Mouse (Mus musculus) liver, embryonic 14.5 days (tissue): Measurements from ENCODE around the gene Ephb1. TPM values are rescaled to one million over a fixed set of nuclear protein-coding genes. Genes with fewer than 3 reads are reported as not detected.

ENCODE experiments used
- ATAC-seq: fragments of 200-750 bp; cut with Nextera tagmentation; 2 replicates; pipeline ENCODE4 v1.8.0; 2017; ENCODE audit warnings: moderate number of reproducible peaks, mild to moderate bottlenecking, moderate library complexity; ENCODE audit not compliant: insufficient read depth
- DNase-seq, 3 experiments: peaks; one replicate each; pipeline ENCODE4 v3.0.0-alpha.2; 2012 to 2013; ENCODE audit warnings: low read depth in 3 of 3, low spot score in 3 of 3
- H3K27ac ChIP-seq: fragments of 300-500 bp; sonication (generic); 2 replicates; pipeline ENCODE4 v1.5.1; 2014; ENCODE audit warnings: moderate library complexity, mild to moderate bottlenecking, control low read depth, inconsistent platforms
- H3K27me3 ChIP-seq: fragments of 300-500 bp; sonication (generic); 2 replicates; pipeline ENCODE4 v1.6.1; 2014; ENCODE audit warnings: mild to moderate bottlenecking, low read length, moderate library complexity; ENCODE audit not compliant: control insufficient read depth, insufficient read depth
- H3K36me3 ChIP-seq: fragments of 300-500 bp; sonication (generic); replicated peaks from 2 replicates; pipeline ENCODE4 v1.6.1; 2014; ENCODE audit warnings: low read depth; ENCODE audit not compliant: control insufficient read depth, insufficient read depth
- H3K4me1 ChIP-seq, 2 experiments: fragments of 200-500 bp in 1 of 2; fragments of 300-500 bp in 1 of 2; sonication (generic) in 1 of 2; replicated peaks; 2 replicates each; pipeline ENCODE4 v1.6.1; 2012 to 2014; ENCODE audit warnings: antibody characterized with exemption in 1 of 2, inconsistent platforms in 1 of 2, low read length in 1 of 2; ENCODE audit not compliant: control insufficient read depth in 2 of 2, insufficient read depth in 2 of 2
- H3K4me2 ChIP-seq: fragments of 300-500 bp; sonication (generic); 2 replicates; pipeline ENCODE4 v1.6.1; 2014; ENCODE audit warnings: low read depth, mild to moderate bottlenecking, control low read depth, moderate library complexity
- H3K4me3 ChIP-seq, 2 experiments: fragments of 200-500 bp in 1 of 2; fragments of 300-500 bp in 1 of 2; sonication (generic) in 1 of 2; 2 replicates each; pipeline ENCODE4 v1.5.1; 2012 to 2014; ENCODE audit warnings: low read depth in 2 of 2, low read length in 2 of 2, mild to moderate bottlenecking in 2 of 2, control low read depth in 1 of 2, inconsistent platforms in 1 of 2, moderate library complexity in 1 of 2; ENCODE audit not compliant: insufficient read depth in 1 of 2
- H3K9ac ChIP-seq: fragments of 300-500 bp; sonication (generic); replicated peaks from 2 replicates; pipeline ENCODE4 v1.6.1; 2014; ENCODE audit warnings: mild to moderate bottlenecking, control low read depth, moderate library complexity
- H3K9me3 ChIP-seq: fragments of 300-500 bp; sonication (generic); 2 replicates; pipeline ENCODE4 v1.6.1; 2016; ENCODE audit warnings: low read length, mixed read lengths; ENCODE audit not compliant: control insufficient read depth
- CTCF ChIP-seq: IDR thresholded peaks from 2 replicates; pipeline ENCODE4 v1.5.1; 2016; ENCODE audit warnings: antibody characterized with exemption, low read depth, control low read depth
- EP300 ChIP-seq: IDR thresholded peaks from 2 replicates; pipeline ENCODE4 v1.6.1; 2016; ENCODE audit warnings: antibody characterized with exemption, low read depth
- WGBS: fragments of 180-500 bp; shearing (Covaris S2); extraction: QIAGEN DNeasy Blood & Tissue Kit; methylation state at CpG from one replicate; pipeline ENCODE4 v1.1.7; 2014; ENCODE audit not compliant: insufficient replicate concordance; 5-methylcytosine and 5-hydroxymethylcytosine counted together
- polyA plus RNA-seq, 2 experiments: library from polyadenylated mRNA; depleted of rRNA in 1 of 2; stranded (reverse) in 1 of 2; unstranded in 1 of 2; fragments of >200 nt; fragmentation: Nextera tagmentation in 1 of 2; extraction: Ambion mirVana in 1 of 2; gene quantifications; 2 replicates each; pipeline versions ENCODE4 v1.2.1 to v1.2.3; 2012 to 2014

Ephb1 gene
- polyA plus RNA-seq, 2 experiments: 0.25 to 0.29 TPM

DNA sequence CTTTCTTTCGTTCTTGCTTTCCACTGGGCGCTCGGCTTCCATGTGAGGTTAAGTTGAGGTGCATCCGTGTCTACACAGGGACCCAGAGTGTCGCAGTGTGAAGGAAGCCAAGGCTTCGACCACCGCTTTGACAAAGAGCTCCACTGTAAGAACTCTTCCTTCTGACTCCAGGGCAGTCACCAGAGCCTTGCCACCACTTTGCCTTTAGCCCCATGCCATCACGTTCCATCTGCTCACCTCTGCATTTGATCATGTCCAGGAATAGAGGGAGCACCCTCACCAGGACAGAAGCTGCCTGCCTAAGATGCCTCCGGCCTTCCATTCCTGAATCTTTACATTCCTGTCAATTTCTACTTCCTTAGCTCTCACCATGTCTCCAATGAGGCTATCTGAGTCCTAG lies 11.4 kb downstream of the Ephb1 start:
- TF ChIP-seq EP300 (no peak), CTCF (no peak)
- Histone ChIP-seq H3K9ac (no peak overlapping the region), H3K4me2 (no peak overlapping the region), H3K36me3 (no peaks in the 10 kb centered on the region), H3K9me3 (no peaks in the 10 kb centered on the region), H3K27me3 (no peaks in the 10 kb centered on the region), H3K4me1 (no peaks in the 10 kb centered on the region), H3K27ac (no peak overlapping the region), H3K4me3 (no peak overlapping the region)
- WGBS: 78% methylated on average over 9 of the region's 9 CpGs
- DNase-seq (no peak), ATAC-seq (no peak)

DNA sequence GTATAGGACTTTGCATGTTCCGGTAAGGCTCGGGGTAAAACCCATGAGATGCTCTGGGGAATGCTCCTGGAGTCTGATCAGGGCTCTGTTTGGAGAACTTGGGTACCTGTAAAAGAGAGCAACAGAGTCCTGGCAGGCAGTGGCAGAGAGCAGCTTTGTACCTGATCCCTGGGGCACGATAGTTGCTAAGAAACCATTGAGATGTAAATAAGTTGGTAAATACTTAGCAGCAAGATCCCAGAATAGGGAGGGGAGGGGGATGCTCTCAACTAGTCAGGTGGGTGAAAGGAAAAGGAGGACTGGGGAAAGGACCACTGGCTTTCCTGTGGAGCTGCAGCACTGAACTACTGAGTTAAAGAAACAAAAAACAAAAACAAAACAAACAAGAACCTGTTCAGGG lies 12.5 kb downstream of the Ephb1 start:
- H3K36me3 ChIP-seq: no peaks in the 10 kb centered on the region
- TF ChIP-seq CTCF (no peak), EP300 (no peak)
- H3K4me2 ChIP-seq: no peak overlapping the region
- DNase-seq: no peak
- WGBS: 43% methylated on average over 3 of the region's 3 CpGs
- no peaks in the 10 kb centered on the region for H3K27me3 ChIP-seq
- no peak for ATAC-seq
- H3K4me3 ChIP-seq: no peak overlapping the region
- no peak overlapping the region for H3K9ac ChIP-seq
- H3K4me1 ChIP-seq: no peaks in the 10 kb centered on the region
- no peak overlapping the region for H3K27ac ChIP-seq
- H3K9me3 ChIP-seq: no peaks in the 10 kb centered on the region

DNA sequence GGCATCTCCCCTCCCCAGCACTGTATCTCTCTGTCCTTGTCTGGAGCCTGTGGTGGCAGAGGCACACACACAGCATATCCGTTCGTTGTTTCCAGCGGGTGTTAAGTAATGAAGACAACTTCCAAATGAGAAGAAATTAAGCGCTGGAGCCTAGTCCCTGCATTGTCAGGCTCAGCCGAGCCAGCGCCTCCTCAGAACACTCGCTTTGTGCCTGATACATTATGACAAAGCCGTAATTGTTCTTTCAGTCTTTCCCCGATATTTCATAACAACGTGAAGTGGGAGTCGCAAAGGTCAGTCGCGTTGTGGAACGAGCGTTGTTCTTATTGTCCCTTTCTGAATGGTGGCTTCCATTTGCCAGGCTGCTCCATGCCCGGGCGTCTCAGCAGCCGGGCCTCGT lies 13.7 kb downstream of the Ephb1 start:
- Histone ChIP-seq H3K9me3 (no peaks in the 10 kb centered on the region), H3K4me3 (no peak overlapping the region), H3K9ac (no peak overlapping the region), H3K36me3 (no peaks in the 10 kb centered on the region), H3K27ac (no peak overlapping the region), H3K27me3 (no peaks in the 10 kb centered on the region), H3K4me1 (no peaks in the 10 kb centered on the region), H3K4me2 (no peak overlapping the region)
- WGBS: 81% methylated on average over 19 of the region's 19 CpGs
- TF ChIP-seq CTCF (no peak), EP300 (no peak)
- ATAC-seq (no peak), DNase-seq (no peak)

DNA sequence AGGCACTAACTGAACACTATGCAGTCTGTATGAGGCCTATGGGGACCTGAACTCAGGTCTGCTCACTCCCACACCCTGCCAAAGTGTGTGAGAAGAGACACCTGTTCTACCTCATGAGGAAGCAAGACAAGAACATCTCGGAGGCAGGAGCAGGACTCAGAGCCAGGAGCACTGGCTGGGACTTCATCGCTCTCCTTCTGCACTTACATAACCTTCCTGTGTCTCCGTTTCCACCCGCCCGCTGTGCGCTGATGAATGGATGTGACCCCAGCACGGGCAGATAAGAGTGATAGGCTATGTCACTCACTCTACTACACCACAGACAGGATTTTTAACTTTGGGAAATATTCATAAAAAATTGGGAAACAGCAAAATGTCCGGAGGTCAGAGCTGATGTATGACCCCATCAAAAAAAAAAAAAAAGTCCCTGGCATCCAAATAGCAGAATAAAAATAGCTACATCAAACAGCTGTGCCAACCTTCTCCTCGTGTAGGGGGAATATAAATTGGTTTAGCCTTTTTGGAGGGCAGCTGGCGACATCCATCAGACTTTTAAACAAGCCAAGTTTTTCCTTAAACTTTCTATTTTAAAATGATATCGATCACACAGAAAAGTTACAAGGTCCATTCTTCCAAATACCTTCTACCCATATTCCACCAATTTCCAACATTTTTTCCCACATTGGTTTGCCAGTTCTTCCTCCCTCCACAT lies 18.8 kb downstream of the Ephb1 start:
- DNase-seq: no peak
- ATAC-seq: no peak
- 54% methylated on average over 11 of the region's 11 CpGs for WGBS

DNA sequence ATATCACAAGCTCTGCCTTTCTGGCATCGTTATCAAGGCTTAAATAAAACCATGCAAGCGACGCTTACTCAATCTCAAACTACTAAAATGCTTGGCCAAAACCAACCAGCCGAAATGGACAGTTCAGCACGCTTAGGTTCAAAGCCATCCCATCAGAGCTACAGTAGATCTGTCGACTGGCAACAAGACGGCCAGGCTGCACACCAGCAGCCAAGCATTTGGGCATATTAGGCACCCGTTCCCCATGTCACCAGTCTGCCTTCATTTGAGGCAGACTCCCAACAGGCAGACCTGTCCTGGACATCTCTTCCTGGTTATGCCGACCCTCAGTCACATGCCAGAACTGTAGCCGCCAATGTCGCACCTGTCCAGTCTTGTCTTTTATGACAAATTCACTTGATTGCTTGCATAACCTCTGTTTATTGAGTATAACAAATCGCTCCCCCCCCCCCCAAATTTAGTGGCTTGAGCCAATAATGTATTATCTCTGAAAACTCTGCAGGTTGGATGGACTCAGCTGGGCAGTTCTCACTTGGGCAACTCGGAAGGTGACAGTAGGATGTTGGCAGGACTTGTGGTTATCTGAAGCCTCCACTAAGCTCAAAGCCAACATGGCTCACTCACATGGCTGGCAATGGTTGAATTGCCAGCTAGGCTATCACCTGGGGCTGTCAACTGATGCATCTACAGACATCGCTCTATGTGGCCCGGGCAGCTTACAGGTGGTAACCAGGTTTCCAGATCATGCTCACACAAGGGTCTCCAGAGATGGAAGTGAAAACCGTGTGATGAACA lies 24.0 kb downstream of the Ephb1 start:
- ATAC-seq (no peak), DNase-seq (no peak)
- Histone ChIP-seq H3K27me3 (no peaks in the 10 kb centered on the region), H3K4me2 (no peak overlapping the region), H3K27ac (no peak overlapping the region), H3K36me3 (no peaks in the 10 kb centered on the region), H3K9ac (no peak overlapping the region), H3K4me3 (no peak overlapping the region), H3K4me1 (no peaks in the 10 kb centered on the region), H3K9me3 (no peaks in the 10 kb centered on the region)
- no peak for TF ChIP-seq EP300
- WGBS: 70% methylated on average over 16 of the region's 16 CpGs

More for the DNA sequence above, 18.8 kb downstream of the Ephb1 start:
- no peak for TF ChIP-seq EP300
- no peak for TF ChIP-seq CTCF
- Histone ChIP-seq H3K4me3 (no peak overlapping the region), H3K4me2 (no peak overlapping the region), H3K27ac (no peak overlapping the region), H3K27me3 (no peaks in the 10 kb centered on the region), H3K9ac (no peak overlapping the region), H3K4me1 (no peaks in the 10 kb centered on the region), H3K9me3 (no peaks in the 10 kb centered on the region), H3K36me3 (no peaks in the 10 kb centered on the region)
